Mouse (Mus musculus) E14TG2a.4 (cell line): Measurements from ENCODE around the gene Ccdc148.

Experiments
- H3K27me3 ChIP-seq: 2 replicates; pipeline ENCODE4 v1.6.1; 2014; ENCODE audit warnings: low read length, control low read depth; ENCODE audit not compliant: insufficient read depth
- H3K36me3 ChIP-seq: 2 replicates; pipeline ENCODE4 v1.6.1; 2014; ENCODE audit warnings: low read length, control low read depth; ENCODE audit not compliant: insufficient read depth
- H3K4me1 ChIP-seq: replicated peaks from 2 replicates; pipeline ENCODE4 v1.6.1; 2014; ENCODE audit warnings: low read depth, low read length, control low read depth
- H3K4me3 ChIP-seq: replicated peaks from 2 replicates; pipeline ENCODE4 v1.5.1; 2014; ENCODE audit warnings: mild to moderate bottlenecking, low read length
- H3K9me3 ChIP-seq: 2 replicates; pipeline ENCODE4 v1.6.1; 2014; ENCODE audit warnings: low read length, control low read depth
- CTCF ChIP-seq: conservative IDR thresholded peaks from 2 replicates; pipeline ENCODE4 v1.5.1; 2014; ENCODE audit warnings: low read length
- NANOG ChIP-seq: IDR thresholded peaks from 2 replicates; pipeline ENCODE4 v1.6.1; 2014; ENCODE audit warnings: borderline replicate concordance, low read length, mixed read lengths
- POU5F1 ChIP-seq: IDR thresholded peaks from 2 replicates; pipeline ENCODE4 v1.6.1; 2014; ENCODE audit warnings: low read length, borderline replicate concordance

The Ccdc148 gene

DNA sequence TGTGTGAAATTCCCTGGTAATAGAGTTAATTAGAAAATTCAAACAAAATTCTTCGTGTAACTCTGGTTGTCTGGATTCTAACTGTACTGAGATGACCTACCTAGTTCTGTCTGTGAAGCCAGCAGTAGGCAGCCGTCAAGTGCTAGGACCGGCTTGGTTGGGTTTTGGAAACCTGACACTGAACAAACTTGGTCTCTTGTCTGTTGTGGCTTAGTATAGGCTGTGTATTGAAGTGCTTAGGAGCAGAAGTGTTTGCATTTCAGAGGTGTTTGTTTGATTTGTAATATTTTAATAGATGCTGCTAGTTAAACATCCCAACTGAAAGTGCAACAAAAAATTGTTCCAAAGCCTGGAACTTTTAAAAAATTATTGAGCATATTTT, 9.7 kb upstream of the Ccdc148 start:
- Histone ChIP-seq H3K4me3 (peak overlapping the region; percentile 54), H3K4me1 (peaks cover 96% of the 10 kb centered on the region), H3K9me3 (no peaks in the 10 kb centered on the region), H3K27me3 (no peaks in the 10 kb centered on the region), H3K36me3 (0 out of 2 replicates have a peak, but pooled peaks cover 4% of the 10 kb centered on the region)
- TF ChIP-seq CTCF = no peak
- TF ChIP-seq POU5F1 = no peak
- TF ChIP-seq NANOG = no peak

DNA sequence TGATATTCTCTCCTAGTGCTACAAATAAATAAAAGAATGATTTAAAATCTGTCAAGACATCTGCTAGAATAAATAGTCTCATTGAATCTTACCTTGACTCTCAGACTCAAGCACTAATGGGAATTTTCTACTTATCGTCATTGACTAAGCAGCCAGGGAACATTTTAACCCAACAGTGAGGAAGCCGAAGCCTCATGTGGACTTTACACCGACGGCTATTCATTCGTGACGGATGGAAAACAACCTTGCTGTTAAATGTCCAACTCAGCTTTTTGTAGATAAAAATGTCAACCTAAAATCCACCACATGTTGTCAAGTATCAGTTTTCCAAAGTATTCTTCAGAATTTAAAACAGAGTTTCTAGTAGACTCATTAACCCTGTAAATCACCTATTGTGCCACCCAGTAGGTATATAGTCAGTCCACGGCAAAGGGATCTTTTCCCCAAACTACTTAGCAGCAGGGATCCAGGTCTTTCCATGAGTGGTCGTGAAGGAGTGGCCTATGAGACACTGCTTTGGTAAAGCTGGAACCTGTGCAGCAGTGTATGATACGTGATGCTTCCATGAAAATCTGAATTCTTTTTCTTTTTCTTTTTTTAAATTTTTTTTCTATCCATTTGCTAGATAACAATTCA, 9.2 kb upstream of the Ccdc148 start:
- no peak for TF ChIP-seq CTCF
- no peak for TF ChIP-seq NANOG
- TF ChIP-seq POU5F1 = no peak
- peaks cover 9% of the 10 kb centered on the region; the same call in 1 of the 2 replicates for H3K36me3 ChIP-seq
- H3K9me3 ChIP-seq = no peaks in the 10 kb centered on the region
- H3K4me1 ChIP-seq = peaks cover 94% of the 10 kb centered on the region
- no peaks in the 10 kb centered on the region for H3K27me3 ChIP-seq
- H3K4me3 ChIP-seq = no peak overlapping the region; the same call in 1 of the 2 replicates

GRCm38 (mm10) chr2:59167830-59168229, 7.3 kb upstream of the Ccdc148 start:
- no peak overlapping the region for H3K4me3 ChIP-seq
- no peaks in the 10 kb centered on the region for H3K27me3 ChIP-seq
- H3K9me3 ChIP-seq = no peaks in the 10 kb centered on the region
- TF ChIP-seq POU5F1 (no peak), CTCF (no peak), NANOG (no peak)
- H3K4me1 ChIP-seq = peaks cover 91% of the 10 kb centered on the region
- H3K36me3 ChIP-seq = peaks cover 13% of the 10 kb centered on the region; the same call in 1 of the 2 replicates

GRCm38 (mm10) chr2:59166976-59167375, 6.5 kb upstream of the Ccdc148 start:
- Histone ChIP-seq H3K36me3 (peaks cover 13% of the 10 kb centered on the region; the same call in 1 of the 2 replicates), H3K27me3 (no peaks in the 10 kb centered on the region), H3K9me3 (no peaks in the 10 kb centered on the region), H3K4me3 (no peak overlapping the region), H3K4me1 (peaks cover 92% of the 10 kb centered on the region)
- TF ChIP-seq POU5F1 (no peak), NANOG (no peak)

DNA sequence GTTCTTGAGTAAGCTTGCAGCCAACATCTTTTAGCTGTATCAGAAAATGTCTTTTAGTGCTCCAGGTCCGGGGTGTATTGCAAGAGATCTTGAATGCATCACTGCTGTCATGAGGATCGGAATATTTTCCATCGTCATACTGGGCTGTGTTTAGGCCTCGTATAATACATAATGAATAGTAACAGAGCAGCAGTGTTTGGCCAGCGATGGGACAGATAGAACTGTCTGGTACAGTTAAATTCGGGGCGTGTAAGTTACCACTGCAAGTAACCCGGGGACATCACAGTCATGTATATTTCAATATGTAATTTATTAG, 1.8 kb upstream of the Ccdc148 start:
- no peaks in the 10 kb centered on the region for H3K9me3 ChIP-seq
- peaks cover 13% of the 10 kb centered on the region; the same call in 1 of the 2 replicates for H3K36me3 ChIP-seq
- H3K27me3 ChIP-seq = no peaks in the 10 kb centered on the region
- peaks cover 54% of the 10 kb centered on the region for H3K4me1 ChIP-seq
- H3K4me3 ChIP-seq = peak overlapping the region; percentile 96
- no peak for TF ChIP-seq CTCF

- H3K36me3 ChIP-seq = peaks cover 13% of the 10 kb centered on the region; the same call in 1 of the 2 replicates
- H3K9me3 ChIP-seq = no peaks in the 10 kb centered on the region
- H3K4me3 ChIP-seq = peak overlapping the region; percentile 96
- H3K4me1 ChIP-seq = peaks cover 52% of the 10 kb centered on the region
- TF ChIP-seq NANOG (no peak), CTCF (no peak)
- no peaks in the 10 kb centered on the region for H3K27me3 ChIP-seq
Observed at GRCm38 (mm10) chr2:59161441-59162284, 1.2 kb upstream of the Ccdc148 start.

GRCm38 (mm10) chr2:59161021-59161440, 548 bp upstream of the Ccdc148 start:
- H3K27me3 ChIP-seq = no peaks in the 10 kb centered on the region
- H3K4me1 ChIP-seq = peaks cover 48% of the 10 kb centered on the region
- peak overlapping the region; percentile 96 for H3K4me3 ChIP-seq
- TF ChIP-seq CTCF (no peak), NANOG (no peak), POU5F1 (no peak)
- no peaks in the 10 kb centered on the region for H3K9me3 ChIP-seq
- H3K36me3 ChIP-seq = peaks cover 13% of the 10 kb centered on the region; the same call in 1 of the 2 replicates

DNA sequence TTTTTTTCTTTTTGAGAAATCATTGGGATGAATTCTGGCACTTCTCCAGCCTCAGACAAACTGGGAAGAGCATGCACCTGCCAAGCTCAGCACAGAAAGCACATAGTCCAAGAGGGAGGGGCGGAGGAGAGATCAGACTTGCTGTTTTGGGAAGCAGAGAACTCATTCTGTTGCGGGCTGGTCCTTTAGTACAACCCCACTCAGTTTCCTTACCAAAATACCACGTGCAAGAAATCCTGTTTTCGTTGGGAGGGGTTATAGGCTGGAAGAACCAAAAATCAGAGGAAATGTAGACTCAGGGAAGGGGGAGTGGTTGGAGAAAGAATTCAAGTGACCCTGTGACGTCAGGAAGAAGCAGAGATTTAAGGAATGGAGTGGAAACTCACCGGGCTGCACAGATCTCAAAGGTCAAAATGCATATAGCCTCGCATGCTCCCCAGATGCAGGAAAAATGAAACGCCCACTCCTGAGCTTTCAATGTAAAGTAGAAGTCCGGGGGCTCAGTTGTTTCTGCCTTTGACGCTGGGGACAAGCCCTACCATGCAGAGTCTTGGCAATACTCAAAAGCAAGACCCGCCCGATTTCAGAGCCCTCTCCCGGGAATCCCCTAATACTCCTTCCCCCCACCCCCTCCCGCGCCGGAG, 400 bp downstream of the Ccdc148 start:
- Histone ChIP-seq H3K4me1 (peaks cover 44% of the 10 kb centered on the region), H3K36me3 (peaks cover 8% of the 10 kb centered on the region; the same call in 1 of the 2 replicates), H3K9me3 (no peaks in the 10 kb centered on the region), H3K27me3 (no peaks in the 10 kb centered on the region), H3K4me3 (peak overlapping the region; percentile 96)
- no peak for TF ChIP-seq CTCF
- no peak for TF ChIP-seq NANOG
- no peak for TF ChIP-seq POU5F1
